Mouse (Mus musculus) Patski (cell line): ENCODE measurements around the gene Try10. TPM values are rescaled to one million over a fixed set of nuclear protein-coding genes. Genes with fewer than 3 reads are reported as not detected.
"Not testable (repeated sequence)": the region's sequence is repeated elsewhere in the genome, so short reads cannot be mapped to it uniquely, and the experiment has no call there.

Experiments used
- ATAC-seq: fragments of 100-300 bp; one replicate; pipeline ENCODE4 v1.8.0; 2021
- CTCF ChIA-PET: fragments of 350-600 bp; sonication (Branson Sonifier 250); formaldehyde crosslinking; loops from one replicate; lab custom pipeline; 2022; ENCODE audit warnings: inconsistent platforms; lab: Charles Lee
- POLR2A ChIA-PET: fragments of 350-600 bp; sonication (Branson Sonifier 250); formaldehyde crosslinking; loops from one replicate; lab custom pipeline; 2022; ENCODE audit warnings: antibody characterized with exemption, inconsistent platforms; lab: Charles Lee
- DNase-seq: peaks from one replicate; pipeline ENCODE4 v3.0.0-alpha.2; 2011; ENCODE audit warnings: low read depth, low spot score
- H3K27me3 ChIP-seq: fragments of 371-371 bp; one replicate; pipeline ENCODE4 v1.5.1; 2021
- CTCF ChIP-seq: fragments of 100-300 bp; IDR thresholded peaks from one replicate; pipeline ENCODE4 v1.5.1; 2021
- in situ Hi-C: fragments of 300-500 bp; cut with MboI; formaldehyde crosslinking; loops from 3 replicates; pipeline ENCODE4 v1.11.1; 2018; ENCODE audit warnings: low pct_unique_long_range_greater_than_20kb, mixed read lengths
- polyA plus RNA-seq: library from polyadenylated mRNA; unstranded; gene quantifications from one replicate; pipeline ENCODE4 v1.2.3, GENCODE M21; 2021

Try10 gene
- not detected for polyA plus RNA-seq

GRCm38 (mm10) chr6:41353932-41354331, at the start of gene Try10:
TSS of gene Try10 (plus strand) at chr6:41354105.
- H3K27me3 ChIP-seq: no peaks in the 10 kb centered on the region
- ChIA-PET CTCF (no interaction called here), POLR2A (no interaction called here)
- TF ChIP-seq CTCF: no peak
- DNase-seq: no peak
- in situ Hi-C loops: no loop called here
- ATAC-seq: no peak

GRCm38 (mm10) chr6:41316741-41317140, 37.2 kb upstream of the Try10 start, which contains the start of gene Try5:
TSS of gene Try5 (minus strand) at chr6:41316841.
- CTCF ChIA-PET, ATAC-seq, POLR2A ChIA-PET, in situ Hi-C loops, DNase-seq, H3K27me3 ChIP-seq: not testable (repeated sequence)

GRCm38 (mm10) chr6:41373772-41374171, 19.9 kb downstream of the Try10 start:
- POLR2A ChIA-PET, in situ Hi-C loops, DNase-seq, CTCF ChIA-PET, ATAC-seq, H3K27me3 ChIP-seq: not testable (repeated sequence)

GRCm38 (mm10) chr6:41377578-41377977, 23.7 kb downstream of the Try10 start, which contains the start of gene Prss3:
TSS of gene Prss3 (minus strand) at chr6:41377678.
- in situ Hi-C loops: not testable (repeated sequence)

GRCm38 (mm10) chr6:41386781-41387180, 32.9 kb downstream of the Try10 start:
- TF ChIP-seq CTCF: no peak
- no peaks in the 10 kb centered on the region for H3K27me3 ChIP-seq
- in situ Hi-C loops: no loop called here
- POLR2A ChIA-PET: no interaction called here
- CTCF ChIA-PET: no interaction called here
- DNase-seq (no peak), ATAC-seq (no peak)

More at GRCm38 (mm10) chr6:41377578-41377977, 23.7 kb downstream of the Try10 start, which contains the start of gene Prss3:
- CTCF ChIA-PET, DNase-seq, H3K27me3 ChIP-seq, POLR2A ChIA-PET, ATAC-seq: not testable (repeated sequence)

GRCm38 (mm10) chr6:41391640-41392039, 37.7 kb downstream of the Try10 start:
- POLR2A ChIA-PET, in situ Hi-C loops, DNase-seq, ATAC-seq, H3K27me3 ChIP-seq, CTCF ChIA-PET: not testable (repeated sequence)

- CTCF ChIA-PET, ATAC-seq, H3K27me3 ChIP-seq, in situ Hi-C loops, DNase-seq, POLR2A ChIA-PET: not testable (repeated sequence)
Measured at GRCm38 (mm10) chr6:41392056-41392455, 38.2 kb downstream of the Try10 start, which contains the start of gene Gm5771. TSS of gene Gm5771 (plus strand) at chr6:41392356.

Other genes with a start within 250 kb of the Try10 start
- gene Try4, start 51.8 kb upstream of the Try10 start, polyA plus RNA-seq: not detected
- gene Try5, start 37.3 kb upstream of the Try10 start, polyA plus RNA-seq: not detected
- not detected for gene Prss3, start 23.6 kb downstream of the Try10 start, polyA plus RNA-seq
- not detected for gene Gm5771, start 38.3 kb downstream of the Try10 start, polyA plus RNA-seq
- not detected for gene Gm10334, start 92.0 kb downstream of the Try10 start, polyA plus RNA-seq
- not detected for gene Prss1, start 104.8 kb downstream of the Try10 start, polyA plus RNA-seq
- not detected for gene Prss2, start 167.7 kb downstream of the Try10 start, polyA plus RNA-seq